In the genomic region with DNA sequence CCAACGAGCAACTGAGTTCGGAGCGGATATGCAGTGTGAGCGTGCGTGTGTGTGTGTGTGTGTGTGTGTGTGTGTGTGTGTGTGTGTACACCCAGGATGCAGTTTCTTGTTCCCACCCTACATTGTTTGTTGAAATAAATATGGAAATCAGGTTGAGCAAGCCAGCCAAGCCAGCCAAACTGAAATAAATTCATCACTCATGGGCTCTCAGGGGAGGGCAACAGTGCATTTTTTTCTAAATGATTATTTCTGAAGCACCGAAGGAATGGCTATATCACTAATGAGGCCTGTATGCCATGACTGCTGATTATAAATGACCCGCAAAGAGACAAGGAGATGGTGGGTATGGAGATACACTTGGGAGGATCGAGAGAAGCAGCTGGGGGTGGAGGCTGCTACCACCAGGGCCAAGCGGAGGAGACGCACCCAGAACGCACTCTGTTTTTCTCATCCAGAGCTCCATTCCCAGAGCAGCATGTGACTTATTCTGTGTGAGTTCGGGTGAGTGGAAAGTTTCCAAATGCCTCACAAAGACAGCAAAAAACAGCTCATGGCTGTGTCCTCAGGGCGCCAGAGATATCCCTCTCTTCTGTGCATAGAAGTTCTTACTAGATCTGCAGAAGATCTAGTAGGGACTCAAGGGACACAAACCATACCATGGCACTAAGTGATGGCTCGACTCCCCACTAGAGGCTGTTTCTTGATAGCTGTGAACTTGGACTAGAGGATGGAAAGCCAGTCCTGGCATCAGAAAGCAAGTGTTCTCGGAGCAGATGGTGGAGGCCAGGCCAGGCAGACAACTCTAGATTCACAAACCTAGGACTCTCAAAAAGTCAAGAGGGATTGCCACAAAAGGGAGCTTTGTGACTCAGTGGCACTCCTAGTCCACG, we compare ENCODE assay signal across 9 mouse cellular contexts.
A peak's percentile ranks its signal among the peaks of the same experiment; 100 is the strongest.
DNase-seq lines count a peak whose midpoint lies in the region; ATAC-seq and TF ChIP-seq lines count a peak whose summit lies in the region.
"Had no signal": no experiment of that assay in that cellular context is flagged by ENCODE, and none has a peak within 500 bp of the region (broad histone marks: within the 10 kb centered on the region; RNA-seq: fewer than 3 reads in every experiment).

No protein-coding gene starts in this region.

- no peaks in the 10 kb centered on the region for H3K36me3 ChIP-seq in forebrain, embryonic 13.5 days (ENCODE audit: poor library complexity, severe bottlenecking)
- no peaks in the 10 kb centered on the region for H3K36me3 ChIP-seq in thymus, adult 2 months (ENCODE audit: control insufficient read depth, insufficient read depth, low read length)
- H3K36me3 ChIP-seq: embryonic facial prominence, embryonic 13.5 days; liver, embryonic 15.5 days had no signal

- CTCF ChIA-PET in Patski (lab: Charles Lee): interaction anchor here (0.8 to 1.4 kb wide), 4 partner anchors 9 to 107 kb away, joined by 3 read pairs; no protein-coding TSS in a partner anchor

- TF ChIP-seq CTCF in Patski (IDR thresholded peaks at IDR 0.05): no peak
- TF ChIP-seq CTCF in thymus, adult 2 months (IDR thresholded peaks at IDR 0.05; ENCODE audit: borderline replicate concordance, control insufficient read depth, extremely low read depth, insufficient read depth, low read length, poor library complexity): no peak

- peaks cover 72% of the 10 kb centered on the region for H3K4me1 ChIP-seq in forebrain, embryonic 13.5 days
- H3K4me1 ChIP-seq in thymus, adult 2 months (replicated peaks; ENCODE audit: control insufficient read depth, insufficient read depth, low read length): peaks cover 5% of the 10 kb centered on the region; the same call in 1 of the 2 replicates

- peak overlapping the region; percentile 22 for H3K27ac ChIP-seq in forebrain, embryonic 13.5 days
- H3K27ac ChIP-seq in thymus, adult 2 months (ENCODE audit: control insufficient read depth, insufficient read depth, low read length): no peak overlapping the region
- H3K27ac ChIP-seq: embryonic facial prominence, embryonic 13.5 days; liver, embryonic 15.5 days had no signal

- no peak overlapping the region for H3K4me3 ChIP-seq in forebrain, embryonic 13.5 days
- H3K4me3 ChIP-seq in thymus, adult 2 months (ENCODE audit: control insufficient read depth, insufficient read depth, low read length): no peak overlapping the region
- H3K4me3 ChIP-seq: embryonic facial prominence, embryonic 13.5 days; liver, embryonic 15.5 days had no signal

- H3K4me2 ChIP-seq in forebrain, embryonic 13.5 days: no peak overlapping the region
- H3K4me2 ChIP-seq: embryonic facial prominence, embryonic 13.5 days; liver, embryonic 15.5 days had no signal

- POLR2A ChIA-PET in Patski (lab: Charles Lee): no interaction called here

- in situ Hi-C loops in Patski (cut with MboI; ENCODE audit: low pct_unique_long_range_greater_than_20kb): no loop called here

- 75% methylated on average over 16 of the region's 16 CpGs for WGBS in forebrain, embryonic 13.5 days
- 96% methylated on average over 16 of the region's 16 CpGs for WGBS in thymus, adult 2 months

- no peaks in the 10 kb centered on the region for H3K27me3 ChIP-seq in Patski
- H3K27me3 ChIP-seq in forebrain, embryonic 13.5 days: no peaks in the 10 kb centered on the region
- no peaks in the 10 kb centered on the region for H3K27me3 ChIP-seq in thymus, adult 2 months (ENCODE audit: control insufficient read depth, insufficient read depth, low read length)
- H3K27me3 ChIP-seq: embryonic facial prominence, embryonic 13.5 days; liver, embryonic 15.5 days had no signal

- no peaks in the 10 kb centered on the region for H3K9me3 ChIP-seq in forebrain, embryonic 13.5 days (replicated peaks)
- H3K9me3 ChIP-seq: embryonic facial prominence, embryonic 13.5 days; liver, embryonic 15.5 days had no signal

- no peak for TF ChIP-seq POLR2A in thymus, adult 2 months (IDR thresholded peaks at IDR 0.05; ENCODE audit: control insufficient read depth, extremely low read depth, insufficient read depth, low read length, poor library complexity)

- DNase-seq in Muller cell, postnatal 12 days (ENCODE audit: inconsistent ontology term): peak; percentile 44
- peak; percentile 20 for DNase-seq in Patski (ENCODE audit: low read depth, low spot score)
- peak; percentile 44 for DNase-seq in layer of hippocampus, adult 9-11 months
- DNase-seq in ovary, postnatal 14 days (ENCODE audit: low spot score): no peak
- DNase-seq in thymus, adult 2 months: no peak

- no peak overlapping the region for H3K9ac ChIP-seq in forebrain, embryonic 13.5 days
- H3K9ac ChIP-seq: embryonic facial prominence, embryonic 13.5 days; liver, embryonic 15.5 days had no signal

- no peak for ATAC-seq in Patski
- ATAC-seq in forebrain, embryonic 13.5 days: 0 out of 2 replicates have a peak, but pooled peaks have one; percentile 5
- no peak for ATAC-seq in megakaryocyte progenitor cell, adult 5-6 weeks (replicated peaks; ENCODE audit: poor library complexity)

Comparison
In these comparisons a context has a peak if more than half of its experiments do, and no peak if none do; other contexts are left out.
1. DNase-seq: peak in Muller cell, postnatal 12 days (single experiment), Patski (single experiment) and layer of hippocampus, adult 9-11 months (single experiment); none in ovary, postnatal 14 days (single experiment) and thymus, adult 2 months (single experiment).